Mouse (Mus musculus) kidney, adult 8-10 months (tissue): ENCODE data around the gene Mapt.
A peak's percentile ranks its signal among the peaks of the same experiment; 100 is the strongest.

Source experiments
- DNase-seq, 2 experiments: peaks; one replicate each; pipeline ENCODE4 v3.0.0; 2022

Mapt gene

DNA sequence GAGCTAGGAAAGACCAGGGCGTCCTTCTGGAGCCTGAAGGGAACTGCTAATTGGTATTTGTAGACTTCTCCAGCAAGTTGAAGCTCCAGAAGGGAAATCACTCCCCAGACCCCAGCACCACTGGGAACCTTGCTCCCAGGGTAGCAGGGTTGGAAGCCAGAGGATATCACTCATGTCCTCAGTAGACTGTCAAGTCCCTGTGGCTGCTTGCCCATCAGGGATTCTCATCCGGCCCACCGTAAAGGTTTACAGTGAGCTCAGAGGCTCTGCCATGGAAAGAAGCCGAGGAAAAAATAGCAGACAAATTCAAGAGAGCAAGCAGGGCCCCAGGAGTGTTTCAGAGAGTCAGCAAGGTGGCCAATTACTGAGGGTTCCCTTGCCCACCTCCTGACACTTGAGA lies 47.9 kb downstream of the Mapt start:
- no peak for DNase-seq

DNA sequence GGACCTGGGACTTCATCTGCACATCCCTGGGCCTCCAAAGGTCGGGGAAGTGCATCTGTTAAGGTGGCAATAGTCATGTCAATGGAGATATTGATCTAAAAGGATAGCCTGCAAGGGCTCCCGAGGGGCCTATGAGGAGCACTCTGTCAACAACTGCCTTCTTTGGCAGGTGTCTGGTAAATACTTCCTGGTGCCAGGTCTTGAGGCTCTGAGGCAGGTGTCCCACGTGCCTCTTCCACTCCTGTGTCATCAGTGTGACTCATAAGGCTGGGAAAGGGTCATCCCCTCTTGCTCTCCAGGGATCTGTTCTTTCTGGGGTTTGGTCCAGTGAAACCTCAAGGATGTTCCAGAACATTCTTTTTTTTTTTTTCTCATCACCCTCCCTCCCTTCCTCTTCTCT lies 48.3 kb downstream of the Mapt start:
- DNase-seq, result no peak

GRCm38 (mm10) chr11:104281501-104281900 lies 50.3 kb downstream of the Mapt start:
- DNase-seq, result peak; percentile 58 to 78

DNA sequence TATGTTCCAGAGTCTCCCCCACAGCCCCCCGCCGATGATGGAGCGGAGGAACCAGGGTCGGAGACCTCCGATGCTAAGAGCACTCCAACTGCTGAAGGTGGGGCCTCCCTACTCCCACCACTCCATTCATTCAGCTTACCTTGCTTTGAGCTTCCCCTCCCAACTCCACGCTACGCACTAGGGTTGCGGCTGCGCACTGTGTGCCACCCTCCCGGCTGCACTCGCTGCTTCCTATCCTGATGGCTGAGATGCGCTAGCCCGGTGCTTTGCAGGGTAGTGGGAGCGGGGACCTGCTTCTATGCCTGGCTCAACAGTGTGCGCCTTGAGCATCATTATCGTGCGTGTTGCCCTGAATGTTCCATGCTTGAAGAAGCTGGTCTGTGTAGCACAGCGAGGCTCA lies 55.9 kb downstream of the Mapt start:
- DNase-seq, result no peak

DNA sequence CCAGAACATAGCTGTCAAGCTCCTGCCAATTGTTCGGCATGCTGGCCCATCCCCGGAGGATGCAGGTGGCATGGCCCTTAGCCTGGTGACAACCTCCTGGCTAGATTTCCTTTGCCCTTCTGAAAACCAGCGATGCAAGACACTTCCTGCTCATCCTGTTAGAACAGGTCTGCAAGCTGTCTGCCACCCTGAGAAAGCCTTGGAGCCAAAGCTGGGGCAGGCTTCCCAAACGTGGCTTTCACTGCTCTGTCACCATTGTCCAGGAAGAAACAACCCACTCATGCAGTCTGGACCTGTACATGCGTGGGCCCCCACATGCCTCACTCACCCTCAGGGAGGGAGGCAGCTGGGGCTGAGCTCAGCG lies 57.6 kb downstream of the Mapt start:
- DNase-seq, result peak; percentile 58 to 63

DNA sequence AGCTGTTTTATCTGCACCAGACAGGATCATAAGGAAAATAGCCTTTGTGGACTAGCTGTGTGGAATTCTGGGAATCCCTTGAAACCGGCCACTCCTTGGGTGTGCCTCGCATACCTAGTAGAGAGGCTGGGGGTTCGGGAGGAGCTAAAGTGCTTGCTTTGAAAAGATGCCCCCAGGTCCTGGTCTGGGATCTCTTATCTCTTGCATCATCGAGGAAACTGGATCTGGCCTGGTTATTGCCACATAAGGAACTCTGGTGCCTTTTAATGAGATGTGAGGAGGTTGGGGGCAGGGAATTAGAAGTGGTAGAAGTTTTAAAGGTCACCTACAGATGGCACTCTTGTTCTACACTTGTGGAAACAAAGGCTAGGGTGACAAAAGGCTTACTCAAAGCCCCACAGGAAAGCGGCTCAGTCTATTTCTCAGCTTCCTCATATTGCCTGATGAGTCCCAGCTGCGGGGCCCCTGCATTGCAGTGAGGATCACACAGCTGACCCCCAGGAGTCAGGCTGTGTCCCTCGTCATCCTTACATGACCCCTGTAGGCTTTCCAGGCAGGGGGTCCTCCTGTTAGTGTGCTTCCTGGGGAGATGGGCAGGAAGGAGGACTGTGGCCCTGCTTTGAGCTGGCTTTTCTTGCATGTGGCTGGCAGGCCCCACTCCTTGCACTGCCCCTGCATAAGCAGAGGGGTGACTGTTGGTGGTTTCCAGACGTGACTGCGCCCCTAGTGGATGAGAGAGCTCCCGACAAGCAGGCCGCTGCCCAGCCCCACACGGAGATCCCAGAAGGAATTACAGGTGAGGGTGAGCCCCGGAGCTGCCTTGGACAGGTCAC lies 58.2 kb downstream of the Mapt start:
- DNase-seq, result peak; percentile 62 to 70

DNA sequence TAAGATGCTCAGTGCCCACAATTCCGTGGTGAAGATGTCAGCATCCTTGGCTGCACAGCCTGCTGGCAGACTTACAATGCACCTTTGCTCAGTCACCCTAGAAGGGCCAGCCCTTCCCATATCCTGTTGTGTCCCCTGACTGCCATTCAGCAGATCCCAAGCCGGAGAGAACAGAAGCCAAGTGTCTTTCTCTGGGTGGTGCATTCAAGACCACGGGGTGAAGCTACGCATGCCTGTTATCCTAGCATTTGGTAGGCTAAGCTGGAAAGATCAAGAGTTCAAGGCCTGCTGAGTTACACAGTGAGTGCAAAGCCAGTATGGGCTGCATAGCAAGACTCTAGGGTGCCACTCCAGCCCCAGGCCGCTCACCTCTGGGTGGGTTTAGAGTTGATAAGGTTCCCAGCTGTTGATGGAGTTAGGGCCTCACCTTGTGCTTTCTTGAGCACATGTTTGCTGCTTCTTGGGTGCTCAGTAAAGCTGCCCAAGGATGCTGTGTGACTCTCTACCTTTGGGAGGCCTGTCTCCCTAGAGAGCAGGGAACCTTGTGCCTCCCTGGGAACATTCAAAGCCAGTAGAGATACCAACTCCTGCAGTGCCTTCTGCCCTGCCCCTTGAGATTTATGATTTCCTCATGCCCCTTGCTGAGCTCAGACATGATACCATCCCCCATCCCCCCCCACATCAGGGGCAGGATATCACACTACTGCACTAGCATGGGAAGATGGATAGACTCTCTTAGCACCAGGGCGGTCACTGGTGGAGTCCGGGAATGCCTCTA lies 61.4 kb downstream of the Mapt start:
- no peak for DNase-seq

DNA sequence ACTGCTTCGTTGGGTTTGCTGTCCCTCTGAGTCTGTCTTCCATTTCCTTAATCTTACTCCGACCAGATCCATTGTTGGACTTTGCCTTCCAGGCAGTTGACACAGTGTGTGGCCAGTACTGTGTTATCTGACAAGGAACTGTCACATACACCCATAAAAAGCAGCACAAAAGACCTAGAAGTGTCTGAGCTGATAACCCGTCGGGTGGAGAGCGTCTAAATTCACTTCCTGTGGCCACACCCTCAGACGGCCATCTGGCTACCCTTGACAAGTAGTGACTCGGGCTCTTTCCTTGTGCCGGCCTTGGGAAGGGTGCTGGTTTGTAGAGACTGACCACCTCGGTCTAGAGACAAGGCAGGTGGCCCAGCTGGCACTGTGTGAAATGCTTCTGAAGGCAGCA lies 62.1 kb downstream of the Mapt start:
- no peak for DNase-seq

DNA sequence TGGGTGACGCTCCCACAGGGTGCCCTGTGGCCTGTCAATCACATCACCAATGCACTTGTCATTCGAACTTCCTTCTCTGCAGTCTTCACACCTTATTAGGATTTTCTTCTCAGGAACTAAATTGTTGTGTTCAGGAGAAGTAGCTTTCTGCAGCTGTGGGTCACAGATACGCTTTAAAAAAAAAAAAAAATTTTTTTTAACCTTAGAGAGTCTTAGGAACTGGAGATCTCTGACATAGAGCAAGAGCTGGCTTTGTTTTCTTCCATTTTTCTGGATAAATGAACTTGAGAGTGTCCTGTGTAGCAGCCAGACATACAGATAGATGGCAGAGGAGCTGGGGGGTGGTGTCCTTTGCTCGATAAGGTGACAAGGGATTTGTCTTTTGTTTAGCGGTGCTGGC lies 64.0 kb downstream of the Mapt start:
- DNase-seq, result no peak

GRCm38 (mm10) chr11:104295656-104296055 lies 64.5 kb downstream of the Mapt start:
- DNase-seq, result no peak

GRCm38 (mm10) chr11:104297671-104298070 lies 66.5 kb downstream of the Mapt start:
- no peak for DNase-seq

DNA sequence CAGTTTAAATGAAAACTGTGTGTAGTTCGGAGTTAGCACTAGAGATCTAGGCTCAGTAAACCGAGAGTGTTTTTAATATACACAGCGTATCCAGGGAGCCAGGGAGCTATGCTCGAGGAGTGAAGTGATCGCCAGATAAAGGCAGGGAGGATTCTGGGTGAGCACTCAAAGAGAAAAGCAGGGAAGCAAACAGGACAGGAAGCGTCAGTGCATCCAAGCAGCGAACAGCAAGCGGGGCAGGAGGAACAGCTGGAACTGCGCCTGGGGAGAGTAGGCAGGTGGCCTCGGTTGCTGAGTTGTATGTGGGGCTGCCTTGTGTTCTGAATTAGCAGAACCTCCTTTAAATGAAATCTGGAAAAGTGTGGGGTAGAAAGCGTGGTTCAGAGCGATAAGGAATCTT lies 71.4 kb downstream of the Mapt start:
- DNase-seq, result no peak

DNA sequence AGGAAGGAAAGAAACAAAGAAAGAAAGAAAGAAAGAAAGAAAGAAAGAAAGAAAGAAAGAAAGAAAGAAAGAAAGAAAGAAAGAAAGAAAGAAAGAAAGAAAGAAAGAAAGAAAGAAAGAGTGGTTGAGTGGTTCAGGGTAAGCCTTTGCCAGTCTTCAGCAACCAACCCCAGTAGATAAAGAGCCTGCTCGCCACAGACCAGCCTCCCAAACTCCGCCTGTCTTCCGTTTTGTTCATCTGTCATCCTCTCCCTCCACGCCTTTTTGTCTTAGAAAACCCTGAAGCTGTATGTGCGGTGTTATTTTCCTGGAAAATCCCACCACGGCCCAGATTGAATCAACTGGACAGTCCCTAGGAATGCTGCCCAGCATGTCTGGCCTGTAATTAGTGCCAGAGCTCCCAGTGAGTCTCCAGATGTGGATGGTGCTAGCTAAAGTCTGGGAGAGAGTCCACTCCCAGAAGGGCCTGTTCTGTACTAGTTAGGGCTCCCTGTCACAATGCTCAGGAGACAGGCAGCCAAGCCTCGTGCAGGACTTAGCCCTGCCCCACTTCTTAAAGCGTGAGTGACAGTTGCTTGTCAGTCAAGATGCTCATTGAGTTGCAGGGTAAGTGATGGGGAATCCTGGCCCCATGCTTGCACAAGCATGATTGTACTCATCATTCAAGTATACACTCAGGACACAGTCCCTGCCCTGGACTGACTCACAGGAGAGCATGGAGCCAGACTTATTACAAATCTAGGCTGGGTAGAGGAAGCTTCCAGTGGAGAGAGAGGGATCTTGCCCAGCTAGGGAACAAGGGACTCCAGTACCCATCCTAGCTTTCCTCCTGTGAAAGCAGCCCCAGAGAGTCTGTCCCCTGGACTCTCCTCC lies 72.1 kb downstream of the Mapt start:
- no peak for DNase-seq

DNA sequence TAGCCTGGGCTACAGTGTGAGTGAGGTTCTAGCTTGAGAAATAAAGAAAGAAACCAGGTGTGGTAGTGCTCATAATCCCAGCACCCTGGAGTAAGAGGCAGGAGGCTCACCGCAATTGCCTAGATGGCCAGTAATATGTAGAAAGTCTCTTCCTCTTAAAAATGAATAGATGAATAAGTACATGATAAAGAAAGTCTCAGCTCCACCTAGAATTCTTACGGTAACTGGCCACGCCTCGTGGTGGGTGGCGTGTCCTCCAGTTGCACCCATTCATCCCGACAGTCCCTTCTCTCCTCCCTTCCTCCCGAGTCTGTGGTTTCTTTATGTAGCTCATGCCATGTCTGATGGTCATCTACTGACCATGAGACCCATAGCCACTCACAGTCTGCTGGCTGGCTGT lies 74.5 kb downstream of the Mapt start:
- DNase-seq, result no peak

DNA sequence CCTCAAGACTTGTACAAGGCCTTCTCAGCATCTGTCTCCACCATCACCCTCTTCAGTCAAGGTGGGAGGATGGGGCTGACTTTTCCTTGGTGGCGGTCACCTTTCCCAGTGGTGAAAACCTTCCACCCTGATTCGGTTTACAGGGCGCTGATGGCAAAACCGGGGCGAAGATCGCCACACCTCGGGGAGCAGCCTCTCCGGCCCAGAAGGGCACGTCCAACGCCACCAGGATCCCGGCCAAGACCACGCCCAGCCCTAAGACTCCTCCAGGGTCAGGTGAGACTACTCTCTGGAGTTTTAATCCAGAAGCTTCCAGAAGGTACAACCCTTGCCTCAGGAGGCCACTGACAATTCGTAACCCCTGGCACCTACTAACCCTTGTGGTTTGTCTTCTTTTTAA lies 75.3 kb downstream of the Mapt start:
- DNase-seq, result no peak

DNA sequence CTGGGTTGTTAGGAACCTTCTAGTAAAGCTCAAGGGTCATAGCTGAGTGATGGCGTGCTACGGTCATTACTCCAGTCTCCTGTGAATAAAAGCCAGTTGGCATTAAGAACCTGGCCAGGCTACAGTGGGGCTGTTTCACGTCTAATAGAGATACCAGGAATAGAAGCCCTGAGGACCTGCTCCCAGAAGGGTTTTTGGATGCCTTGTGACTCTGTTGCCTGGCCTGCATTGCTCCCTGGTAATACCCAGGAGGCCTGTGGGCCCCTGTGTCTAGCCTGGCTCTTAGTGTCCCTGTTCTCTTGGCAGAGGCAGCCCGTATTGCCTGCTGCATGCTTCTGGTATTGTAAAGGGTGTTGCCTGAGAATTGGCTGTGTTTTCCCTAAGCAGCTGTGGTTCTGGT lies 75.9 kb downstream of the Mapt start:
- DNase-seq, result no peak

DNA sequence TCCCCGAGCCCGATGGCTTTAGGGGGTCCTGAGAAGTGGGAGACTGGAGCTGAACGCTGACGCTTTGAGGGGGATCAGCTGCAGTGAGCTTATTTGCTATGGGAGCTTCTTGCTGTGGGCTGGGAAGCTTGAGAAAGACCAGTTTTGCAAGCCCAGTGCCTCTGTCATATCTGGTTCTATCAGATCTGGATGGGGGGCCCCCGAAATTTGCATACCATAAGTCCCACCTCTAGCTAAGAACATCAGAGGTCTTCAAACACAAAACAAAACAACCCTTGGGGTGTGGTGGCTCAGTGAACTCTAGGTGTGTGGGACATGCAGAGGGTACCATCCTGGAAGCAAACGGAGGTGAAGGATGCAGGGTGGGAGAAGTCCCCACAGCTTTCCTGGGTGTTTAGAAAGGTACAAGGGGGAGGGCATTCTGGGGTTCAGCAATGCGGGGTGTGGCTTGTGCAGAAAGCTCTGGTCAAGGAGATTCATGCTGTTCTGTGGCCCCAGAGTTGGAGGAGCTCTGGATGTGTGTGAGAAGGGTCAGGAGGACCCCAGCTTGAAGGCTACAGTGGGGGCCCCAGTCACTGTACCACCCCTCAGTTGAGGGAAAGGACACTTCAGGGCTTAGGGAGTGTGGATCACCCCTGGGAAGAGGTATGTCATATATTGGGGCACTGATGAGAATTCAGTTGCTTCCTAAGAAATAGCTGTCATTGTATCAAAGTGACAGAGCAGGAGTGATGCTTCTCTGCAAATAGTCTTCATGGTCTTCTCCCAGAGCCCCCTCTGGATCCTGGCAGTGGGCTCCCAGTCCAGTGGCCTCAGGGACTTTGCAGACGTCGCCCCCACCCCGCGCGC lies 78.4 kb downstream of the Mapt start:
- no peak for DNase-seq

DNA sequence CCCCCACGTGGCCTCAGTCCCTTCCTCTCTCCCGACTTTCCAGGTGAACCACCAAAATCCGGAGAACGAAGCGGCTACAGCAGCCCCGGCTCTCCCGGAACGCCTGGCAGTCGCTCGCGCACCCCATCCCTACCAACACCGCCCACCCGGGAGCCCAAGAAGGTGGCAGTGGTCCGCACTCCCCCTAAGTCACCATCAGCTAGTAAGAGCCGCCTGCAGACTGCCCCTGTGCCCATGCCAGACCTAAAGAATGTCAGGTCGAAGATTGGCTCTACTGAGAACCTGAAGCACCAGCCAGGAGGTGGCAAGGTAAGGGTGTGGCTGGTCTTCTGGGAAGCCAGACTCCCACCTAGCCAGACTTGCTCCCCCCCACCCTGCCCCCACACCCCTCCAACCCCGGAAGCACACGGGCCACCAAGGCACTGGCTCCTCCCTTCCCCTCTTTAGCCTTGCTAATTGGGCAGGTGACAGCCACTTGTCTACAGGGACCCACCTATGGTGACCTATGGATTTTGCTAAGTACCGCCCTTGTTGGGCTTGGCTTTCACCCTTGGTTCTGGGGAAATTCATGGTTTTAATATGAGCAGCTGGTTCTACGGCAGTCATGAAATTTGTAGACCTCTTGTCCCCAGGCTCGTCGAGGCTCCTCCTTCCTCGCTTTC lies 79.2 kb downstream of the Mapt start:
- no peak for DNase-seq

DNA sequence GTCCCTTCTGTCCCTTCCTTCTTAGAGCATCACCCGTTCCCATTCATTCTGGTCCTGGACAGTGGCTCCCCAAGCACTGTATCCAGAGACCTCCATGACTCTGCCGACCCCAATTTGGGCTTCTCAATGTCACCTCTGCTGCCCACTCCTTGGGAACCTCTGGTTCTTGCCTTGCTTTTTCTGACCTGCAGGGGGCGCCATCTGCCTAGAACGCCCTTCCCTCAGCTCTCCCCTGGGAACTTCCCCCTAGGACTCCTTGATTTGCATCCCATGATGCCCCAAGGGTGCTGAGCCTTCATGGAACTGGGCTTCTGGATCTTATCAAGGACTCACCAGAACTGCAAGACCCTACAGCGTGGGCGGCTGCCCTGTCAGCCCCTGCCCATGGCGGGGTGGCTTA lies 80.5 kb downstream of the Mapt start:
- DNase-seq, result no peak

GRCm38 (mm10) chr11:104315703-104316102 lies 84.5 kb downstream of the Mapt start:
- peak; percentile 38 to 73 for DNase-seq

GRCm38 (mm10) chr11:104316685-104317400 lies 85.7 kb downstream of the Mapt start:
- peak in 1 of 2 experiments; percentile 23 for DNase-seq
